Mouse (Mus musculus): ENCODE data around the gene Dclre1a. TPM values are rescaled to one million over a fixed set of nuclear protein-coding genes. Genes with fewer than 3 reads are reported as not detected.

The Dclre1a gene
- polyA plus RNA-seq, 1 experiment from 2014 or later = 11.8 TPM

GRCm38 (mm10) chr19:56562433-56563138, 14.6 kb upstream of the Dclre1a start:
- H3K4me3 ChIP-seq (replicated peaks; ENCODE audit: low read length) = no peak overlapping the region
- H3K9me3 ChIP-seq (ENCODE audit: control insufficient read depth, low read length) = no peaks in the 10 kb centered on the region
- ATAC-seq (ENCODE audit: low FRiP score) = no peak
- 0 out of 2 replicates have a peak, but pooled peaks cover 6% of the 10 kb centered on the region for H3K4me1 ChIP-seq (replicated peaks; ENCODE audit: control insufficient read depth, insufficient read depth, low read length)
- DNase-seq (ENCODE audit: low spot score) = no peak
- no peak overlapping the region for H3K27ac ChIP-seq
- no peaks in the 10 kb centered on the region for H3K27me3 ChIP-seq (ENCODE audit: control insufficient read depth, insufficient read depth, low read length)
- H3K4me2 ChIP-seq (replicated peaks) = no peak overlapping the region
- 96% methylated on average over 9 of the region's 9 CpGs for WGBS
- peaks cover 20% of the 10 kb centered on the region; the same call in 1 of the 2 replicates for H3K36me3 ChIP-seq (replicated peaks; ENCODE audit: control insufficient read depth, insufficient read depth)
- no peak overlapping the region for H3K9ac ChIP-seq

GRCm38 (mm10) chr19:56555972-56556371, 8.0 kb upstream of the Dclre1a start:
- Histone ChIP-seq H3K27ac (no peak overlapping the region), H3K4me1 (replicated peaks; ENCODE audit: control insufficient read depth, insufficient read depth, low read length) (no peaks in the 10 kb centered on the region), H3K36me3 (replicated peaks; ENCODE audit: control insufficient read depth, insufficient read depth) (peaks cover 66% of the 10 kb centered on the region), H3K4me2 (replicated peaks) (no peak overlapping the region), H3K9me3 (ENCODE audit: control insufficient read depth, low read length) (no peaks in the 10 kb centered on the region), H3K4me3 (replicated peaks; ENCODE audit: low read length) (no peak overlapping the region), H3K27me3 (ENCODE audit: control insufficient read depth, insufficient read depth, low read length) (no peaks in the 10 kb centered on the region), H3K9ac (no peak overlapping the region)
- ATAC-seq (ENCODE audit: low FRiP score) (no peak), DNase-seq (ENCODE audit: low spot score) (no peak)
- 89% methylated on average over 5 of the region's 5 CpGs for WGBS

- no peak overlapping the region for H3K4me2 ChIP-seq (replicated peaks)
- peaks cover 52% of the 10 kb centered on the region for H3K36me3 ChIP-seq (replicated peaks; ENCODE audit: control insufficient read depth, insufficient read depth)
- WGBS = 96% methylated on average over 3 of the region's 3 CpGs
- ATAC-seq (ENCODE audit: low FRiP score) (no peak), DNase-seq (ENCODE audit: low spot score) (no peak)
- H3K27me3 ChIP-seq (ENCODE audit: control insufficient read depth, insufficient read depth, low read length) = no peaks in the 10 kb centered on the region
- H3K9me3 ChIP-seq (ENCODE audit: control insufficient read depth, low read length) = no peaks in the 10 kb centered on the region
- H3K9ac ChIP-seq = no peak overlapping the region
- peaks cover 13% of the 10 kb centered on the region for H3K4me1 ChIP-seq (replicated peaks; ENCODE audit: control insufficient read depth, insufficient read depth, low read length)
- no peak overlapping the region for H3K4me3 ChIP-seq (replicated peaks; ENCODE audit: low read length)
- H3K27ac ChIP-seq = no peak overlapping the region
These were observed 5.2 kb upstream of the Dclre1a start for GRCm38 (mm10) chr19:56553177-56553576.

GRCm38 (mm10) chr19:56549033-56549680, 1.1 kb upstream of the Dclre1a start:
- no peaks in the 10 kb centered on the region for H3K9me3 ChIP-seq (ENCODE audit: control insufficient read depth, low read length)
- ATAC-seq (ENCODE audit: low FRiP score) (no peak; the same call in 1 of the 2 replicates), DNase-seq (ENCODE audit: low spot score) (peak; percentile 43)
- peak overlapping the region; percentile 90 for H3K9ac ChIP-seq
- 28% methylated on average over 18 of the region's 18 CpGs for WGBS
- peaks cover 18% of the 10 kb centered on the region for H3K4me1 ChIP-seq (replicated peaks; ENCODE audit: control insufficient read depth, insufficient read depth, low read length)
- H3K36me3 ChIP-seq (replicated peaks; ENCODE audit: control insufficient read depth, insufficient read depth) = peaks cover 31% of the 10 kb centered on the region
- no peaks in the 10 kb centered on the region for H3K27me3 ChIP-seq (ENCODE audit: control insufficient read depth, insufficient read depth, low read length)
- H3K27ac ChIP-seq = peak overlapping the region; percentile 94
- peak overlapping the region; percentile 71 for H3K4me2 ChIP-seq (replicated peaks)
- peak overlapping the region; percentile 81 for H3K4me3 ChIP-seq (replicated peaks; ENCODE audit: low read length)

- ATAC-seq (ENCODE audit: low FRiP score) (peak; percentile 86), DNase-seq (ENCODE audit: low spot score) (peak; percentile 82)
- H3K9me3 ChIP-seq (ENCODE audit: control insufficient read depth, low read length) = no peaks in the 10 kb centered on the region
These were observed 409 bp upstream of the Dclre1a start, which contains the start of gene Nhlrc2 for GRCm38 (mm10) chr19:56548230-56549032. Gene Nhlrc2 (plus strand): TSS chr19:56548261.

GRCm38 (mm10) chr19:56546031-56546430, 2.0 kb downstream of the Dclre1a start:
- ATAC-seq (ENCODE audit: low FRiP score) = no peak

More at GRCm38 (mm10) chr19:56548230-56549032, 409 bp upstream of the Dclre1a start, which contains the start of gene Nhlrc2:
- WGBS = under 1% methylated on average over 63 of the region's 69 CpGs
- Histone ChIP-seq H3K9ac (peak within 1 kb of the TSS; percentile 90), H3K36me3 (replicated peaks; ENCODE audit: control insufficient read depth, insufficient read depth) (peaks cover 25% of the 10 kb centered on the region), H3K4me2 (replicated peaks) (peak within 1 kb of the TSS; percentile 71), H3K4me3 (replicated peaks; ENCODE audit: low read length) (peak within 1 kb of the TSS; percentile 81), H3K4me1 (replicated peaks; ENCODE audit: control insufficient read depth, insufficient read depth, low read length) (peaks cover 18% of the 10 kb centered on the region), H3K27me3 (ENCODE audit: control insufficient read depth, insufficient read depth, low read length) (no peaks in the 10 kb centered on the region), H3K27ac (peak within 1 kb of the TSS; percentile 94)

GRCm38 (mm10) chr19:56544681-56545388, 3.2 kb downstream of the Dclre1a start:
- H3K27ac ChIP-seq = no peak overlapping the region
- DNase-seq (ENCODE audit: low spot score) (no peak), ATAC-seq (ENCODE audit: low FRiP score) (no peak)
- H3K27me3 ChIP-seq (ENCODE audit: control insufficient read depth, insufficient read depth, low read length) = no peaks in the 10 kb centered on the region
- no peak overlapping the region for H3K9ac ChIP-seq
- H3K4me1 ChIP-seq (replicated peaks; ENCODE audit: control insufficient read depth, insufficient read depth, low read length) = peaks cover 13% of the 10 kb centered on the region
- 95% methylated on average over 13 of the region's 13 CpGs for WGBS
- H3K36me3 ChIP-seq (replicated peaks; ENCODE audit: control insufficient read depth, insufficient read depth) = peaks cover 23% of the 10 kb centered on the region; the same call in 1 of the 2 replicates
- no peak overlapping the region for H3K4me2 ChIP-seq (replicated peaks)
- H3K4me3 ChIP-seq (replicated peaks; ENCODE audit: low read length) = no peak overlapping the region
- no peaks in the 10 kb centered on the region for H3K9me3 ChIP-seq (ENCODE audit: control insufficient read depth, low read length)

More at GRCm38 (mm10) chr19:56546031-56546430, 2.0 kb downstream of the Dclre1a start:
- Histone ChIP-seq H3K36me3 (replicated peaks; ENCODE audit: control insufficient read depth, insufficient read depth) (peaks cover 20% of the 10 kb centered on the region; the same call in 1 of the 2 replicates), H3K9me3 (ENCODE audit: control insufficient read depth, low read length) (no peaks in the 10 kb centered on the region), H3K4me1 (replicated peaks; ENCODE audit: control insufficient read depth, insufficient read depth, low read length) (peaks cover 18% of the 10 kb centered on the region), H3K4me2 (replicated peaks) (no peak overlapping the region), H3K9ac (no peak overlapping the region), H3K27me3 (ENCODE audit: control insufficient read depth, insufficient read depth, low read length) (no peaks in the 10 kb centered on the region), H3K27ac (no peak overlapping the region), H3K4me3 (replicated peaks; ENCODE audit: low read length) (no peak overlapping the region)
- DNase-seq (ENCODE audit: low spot score) = no peak

GRCm38 (mm10) chr19:56543320-56543719, 4.7 kb downstream of the Dclre1a start:
- Histone ChIP-seq H3K27ac (no peak overlapping the region), H3K4me1 (replicated peaks; ENCODE audit: control insufficient read depth, insufficient read depth, low read length) (peaks cover 5% of the 10 kb centered on the region; the same call in 1 of the 2 replicates), H3K27me3 (ENCODE audit: control insufficient read depth, insufficient read depth, low read length) (no peaks in the 10 kb centered on the region), H3K9me3 (ENCODE audit: control insufficient read depth, low read length) (no peaks in the 10 kb centered on the region), H3K9ac (no peak overlapping the region), H3K36me3 (replicated peaks; ENCODE audit: control insufficient read depth, insufficient read depth) (peaks cover 23% of the 10 kb centered on the region; the same call in 1 of the 2 replicates), H3K4me3 (replicated peaks; ENCODE audit: low read length) (no peak overlapping the region), H3K4me2 (replicated peaks) (no peak overlapping the region)
- ATAC-seq (ENCODE audit: low FRiP score) (no peak), DNase-seq (ENCODE audit: low spot score) (no peak)
- 95% methylated on average over 12 of the region's 12 CpGs for WGBS
